Mouse (Mus musculus) spleen, postnatal 0 days (tissue): Measurements from ENCODE around the gene Olfr1472. TPM values are rescaled to one million over a fixed set of nuclear protein-coding genes. Genes with fewer than 3 reads are reported as not detected.

Experiments
- polyA plus RNA-seq: library from polyadenylated mRNA; unstranded; fragments of >200 nt; fragmentation: Nextera tagmentation; extraction: Ambion mirVana; gene quantifications from 2 replicates; pipeline ENCODE4 v1.2.1, GENCODE M21; 2015

Gene Olfr1472
- not detected in 2 replicates for polyA plus RNA-seq

GRCm38 (mm10) chr19:13455986-13456385 is at the start of gene Olfr1472:
Olfr1472 (minus strand) TSS chr19:13456086.

GRCm38 (mm10) chr19:13500246-13500645 is 44.4 kb upstream of the Olfr1472 start, which contains the start of gene Olfr1477:
Olfr1477 (plus strand) TSS chr19:13500546.

GRCm38 (mm10) chr19:13480096-13480495 is 24.2 kb upstream of the Olfr1472 start, which contains the start of gene Olfr1475:
Olfr1475 (minus strand) TSS chr19:13480196.

DNA sequence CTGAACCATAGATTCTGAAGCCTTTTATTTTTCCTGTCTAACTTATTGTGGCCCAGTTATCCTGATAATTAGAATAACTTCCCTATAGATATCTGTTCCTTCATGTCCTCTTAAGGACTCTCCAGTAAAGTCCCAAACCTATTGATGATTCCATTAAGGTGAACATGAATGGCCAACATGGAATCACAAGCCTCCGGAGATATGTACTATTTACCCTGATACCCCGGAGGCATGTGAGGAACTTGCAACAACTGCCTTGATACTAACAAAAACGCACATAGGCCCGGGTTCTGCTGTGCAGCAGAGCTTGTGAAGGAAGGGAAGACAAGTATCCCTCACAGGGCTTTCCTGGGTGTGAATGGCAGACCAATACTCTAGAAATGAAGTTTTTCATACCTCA is 13.4 kb upstream of the Olfr1472 start, which contains the start of gene Olfr1474:
Gene Olfr1474 (plus strand): TSS at position 301 of the 400 bp plus-strand sequence.

DNA sequence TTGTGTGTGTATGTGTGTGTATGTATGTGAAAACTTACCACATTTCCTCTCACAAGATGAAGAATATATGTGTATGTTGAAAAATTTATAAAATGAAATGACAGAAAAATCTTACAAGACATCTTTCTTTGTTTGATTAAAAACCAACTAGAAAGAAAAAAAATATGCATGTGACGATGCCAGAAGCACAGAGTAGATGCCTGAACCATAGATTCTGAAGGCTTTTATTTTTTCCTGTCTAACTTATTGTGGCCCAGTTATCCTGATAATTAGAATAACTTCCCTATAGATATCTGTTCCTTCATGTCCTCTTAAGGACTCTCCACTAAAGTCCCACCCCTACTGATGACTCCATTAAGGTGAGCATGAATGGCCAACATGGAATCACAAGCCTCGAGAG is 12.8 kb downstream of the Olfr1472 start, which contains the start of gene Olfr1471:
Gene Olfr1471 (plus strand): TSS at position 301 of the 400 bp plus-strand sequence.

DNA sequence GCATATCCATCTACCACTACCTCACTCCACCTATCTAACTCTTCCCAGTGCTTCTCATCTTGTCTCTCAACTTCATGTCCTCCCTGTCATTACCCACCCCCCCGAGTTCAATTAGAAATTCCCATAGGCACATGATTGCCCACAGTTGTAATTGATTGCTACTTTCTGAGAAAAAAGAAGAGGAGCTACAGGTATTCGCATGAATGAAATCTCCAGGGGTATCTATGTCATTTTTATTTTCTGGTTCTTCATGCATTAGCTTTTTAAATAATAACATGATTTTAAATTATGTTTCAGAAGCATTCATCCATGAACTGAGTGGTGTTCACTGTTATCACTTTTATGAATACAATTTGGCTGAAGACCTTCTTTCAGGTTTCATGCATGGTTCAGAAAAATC is 48.3 kb downstream of the Olfr1472 start, which contains the start of gene Olfr1469:
Gene Olfr1469 (plus strand): TSS at position 301 of the 400 bp plus-strand sequence.

Other genes starting within 250 kb of the Olfr1472 start
- not detected in 2 replicates for gene Olfr1463, start 224.8 kb downstream of the Olfr1472 start, polyA plus RNA-seq
- not detected in 2 replicates for gene Olfr1465, start 140.5 kb downstream of the Olfr1472 start, polyA plus RNA-seq
- not detected in 2 replicates for gene Olfr1466, start 117.2 kb downstream of the Olfr1472 start, polyA plus RNA-seq
- not detected in 2 replicates for gene Olfr1467, start 93.8 kb downstream of the Olfr1472 start, polyA plus RNA-seq
- not detected in 2 replicates for gene Olfr1469, start 48.2 kb downstream of the Olfr1472 start, polyA plus RNA-seq
- not detected in 2 replicates for gene Olfr1471, start 12.7 kb downstream of the Olfr1472 start, polyA plus RNA-seq
- not detected in 2 replicates for gene Olfr1474, start 13.5 kb upstream of the Olfr1472 start, polyA plus RNA-seq
- not detected in 2 replicates for gene Olfr1475, start 24.1 kb upstream of the Olfr1472 start, polyA plus RNA-seq
- not detected in 2 replicates for gene Olfr1477, start 44.5 kb upstream of the Olfr1472 start, polyA plus RNA-seq
- not detected in 2 replicates for gene Olfr1480, start 71.8 kb upstream of the Olfr1472 start, polyA plus RNA-seq
- gene Olfr1484, start 127.4 kb upstream of the Olfr1472 start, polyA plus RNA-seq: not detected in 2 replicates
- gene Olfr1487, start 161.3 kb upstream of the Olfr1472 start, polyA plus RNA-seq: not detected in 2 replicates
- not detected in 2 replicates for gene Olfr1489, start 175.5 kb upstream of the Olfr1472 start, polyA plus RNA-seq
- not detected in 2 replicates for gene Olfr1490, start 195.0 kb upstream of the Olfr1472 start, polyA plus RNA-seq
- not detected in 2 replicates for gene Olfr1491, start 241.2 kb upstream of the Olfr1472 start, polyA plus RNA-seq